Mouse (Mus musculus): ENCODE measurements at regions not wholly inside any gene's neighbourhood (a gene's known extent, or its start where the extent isn't known, plus 50 kb on each side); places are given as distances from the start of the nearest gene placed in this dataset.

DNA sequence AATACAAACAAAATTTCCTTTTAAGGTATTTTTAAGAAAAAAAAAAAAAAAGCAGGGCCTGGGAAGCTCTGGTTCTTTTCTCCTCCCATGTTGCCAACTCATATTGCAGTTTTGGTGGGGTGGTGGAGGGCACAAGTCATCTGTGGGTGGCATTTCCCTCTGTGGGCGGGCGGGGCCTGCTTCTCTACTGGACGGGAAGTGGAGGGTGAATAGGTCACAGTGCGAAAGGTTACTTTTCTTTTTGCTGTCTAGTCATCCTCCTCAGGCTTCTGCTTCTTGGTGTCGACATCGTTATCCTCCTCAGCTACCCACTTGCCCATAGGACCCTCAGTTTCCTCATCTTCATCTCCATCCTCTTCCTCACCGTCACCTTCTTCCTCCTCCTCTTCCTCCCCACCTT lies 55.3 kb upstream of the Plcb1 start:
- no peak for DNase-seq (ENCODE audit: low spot score in 2 of 2)

DNA sequence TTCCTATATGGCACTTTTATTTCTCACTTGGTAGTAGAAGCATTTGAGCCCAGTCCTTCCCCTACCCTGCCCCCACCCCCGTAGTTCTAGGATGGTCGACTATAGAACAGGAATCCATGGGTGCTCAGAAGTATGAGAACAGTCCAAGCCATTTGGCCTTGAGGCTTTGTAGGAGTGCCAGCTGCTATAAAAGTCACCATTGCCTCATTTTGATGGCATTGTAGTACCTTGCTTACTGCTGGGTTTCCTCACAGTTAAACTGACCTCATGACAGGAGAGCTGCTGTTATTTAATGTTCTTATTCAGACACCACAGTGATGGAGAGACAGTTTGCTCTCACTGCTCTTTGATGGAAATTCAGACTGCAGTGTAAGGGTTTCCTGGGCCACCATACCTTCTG lies 59.2 kb upstream of the Plcb1 start:
- no peak for DNase-seq (ENCODE audit: low spot score in 2 of 2)

DNA sequence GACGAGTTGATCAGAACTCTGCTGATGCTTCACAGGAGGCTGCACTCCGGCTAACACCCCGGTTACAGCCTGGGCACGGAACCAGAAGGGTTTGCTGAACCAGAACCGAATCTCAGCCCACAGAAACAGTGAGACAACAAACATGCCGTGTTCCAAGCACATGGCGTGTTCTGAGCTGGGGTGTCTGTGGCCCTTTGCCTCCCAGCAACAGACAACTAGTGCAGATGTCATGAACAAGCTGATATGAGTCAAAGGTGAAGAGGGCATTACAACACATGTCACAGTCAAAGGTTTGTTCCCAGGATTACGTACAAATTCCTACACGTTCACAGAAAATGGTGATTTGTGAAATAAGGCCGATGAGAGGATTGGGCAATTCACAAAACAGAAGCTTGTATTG lies 61.8 kb upstream of the Plcb1 start:
- DNase-seq (ENCODE audit: low spot score in 2 of 2) = peak in 1 of 2 experiments; percentile 1

DNA sequence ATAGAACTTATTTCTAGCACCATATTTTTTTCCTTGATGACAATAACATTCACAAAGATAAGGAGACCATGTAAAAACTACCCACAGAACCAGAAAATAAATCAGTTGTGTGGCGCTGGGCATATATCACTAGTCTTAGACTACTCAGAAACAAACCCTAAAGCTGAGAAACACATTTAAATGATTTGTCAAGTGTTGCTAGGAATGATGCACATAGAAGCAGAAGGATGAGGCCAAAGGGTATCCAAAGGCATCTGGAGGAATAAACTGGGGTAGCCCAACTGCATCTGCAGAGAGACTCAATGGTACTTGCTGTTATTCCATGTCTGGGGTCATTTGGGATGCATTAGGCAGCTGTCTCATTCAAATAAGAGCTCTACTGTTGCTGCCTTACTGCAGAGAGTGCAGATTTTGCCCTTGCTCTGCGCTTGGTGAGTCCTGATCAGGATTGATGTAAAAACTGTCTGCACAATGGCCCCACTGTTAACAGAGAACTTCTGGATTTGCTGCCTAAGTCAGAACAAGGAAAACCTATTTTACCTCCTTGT lies 68.0 kb upstream of the Plcb1 start:
- DNase-seq (ENCODE audit: low spot score in 2 of 2) = no peak

DNA sequence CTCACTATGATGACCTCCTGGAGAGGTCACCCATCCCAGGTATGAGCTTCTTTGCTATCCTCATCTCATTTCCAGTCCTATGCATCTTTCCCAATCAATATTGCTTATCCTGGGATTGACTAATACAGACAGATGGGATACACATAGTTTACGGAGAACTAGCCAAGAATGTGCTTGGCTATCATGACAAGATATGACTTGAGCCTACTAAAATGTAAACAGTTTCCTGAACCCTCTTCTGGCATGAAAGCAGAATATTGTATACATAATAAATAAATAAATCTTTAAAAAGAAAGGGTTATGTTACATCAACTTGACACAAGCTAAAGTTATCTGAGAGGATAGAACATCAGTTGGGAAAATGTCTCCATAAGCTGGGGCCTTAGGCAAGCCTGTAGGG lies 69.3 kb upstream of the Plcb1 start:
- no peak for DNase-seq (ENCODE audit: low spot score in 2 of 2)

DNA sequence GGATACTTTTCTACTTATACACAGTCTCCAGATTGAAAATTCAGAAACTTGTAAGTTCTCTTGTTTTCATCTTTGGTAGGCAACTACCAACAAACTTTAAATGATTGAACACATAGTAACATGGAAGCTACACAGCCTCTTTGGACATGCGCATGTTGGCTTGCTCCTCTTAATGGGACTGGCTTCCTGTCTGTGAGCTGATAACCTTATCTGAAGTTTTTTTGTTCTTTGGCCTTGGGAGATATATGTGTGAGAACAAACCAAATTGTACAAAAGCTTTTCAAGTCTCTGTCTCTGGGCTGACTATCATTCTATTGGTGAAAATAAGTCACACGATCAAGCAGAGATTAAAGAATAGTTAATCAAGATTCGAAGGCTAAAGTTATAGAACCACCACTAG lies 70.1 kb upstream of the Tmx4 start:
- DNase-seq (ENCODE audit: low spot score in 2 of 2) = no peak

DNA sequence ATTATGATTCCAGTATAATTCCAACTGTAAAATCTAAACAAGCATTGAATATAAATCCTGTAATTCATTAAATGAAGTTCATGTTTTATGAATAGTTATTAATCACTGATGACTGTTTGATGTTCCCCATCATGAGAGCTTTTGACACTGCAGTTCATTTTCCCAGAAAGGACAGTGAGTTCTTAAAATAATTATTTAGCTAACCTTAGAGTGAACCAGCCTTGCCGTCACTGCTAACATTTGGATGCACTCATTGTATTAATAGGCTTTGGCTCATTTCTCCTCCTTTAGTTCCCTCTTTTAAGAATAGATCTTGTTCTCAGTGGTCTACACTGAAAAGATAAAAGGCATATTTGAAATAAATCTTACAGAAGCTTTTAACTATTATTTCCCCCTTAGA lies 64.8 kb upstream of the Tmx4 start:
- DNase-seq (ENCODE audit: low spot score in 2 of 2) = no peak

DNA sequence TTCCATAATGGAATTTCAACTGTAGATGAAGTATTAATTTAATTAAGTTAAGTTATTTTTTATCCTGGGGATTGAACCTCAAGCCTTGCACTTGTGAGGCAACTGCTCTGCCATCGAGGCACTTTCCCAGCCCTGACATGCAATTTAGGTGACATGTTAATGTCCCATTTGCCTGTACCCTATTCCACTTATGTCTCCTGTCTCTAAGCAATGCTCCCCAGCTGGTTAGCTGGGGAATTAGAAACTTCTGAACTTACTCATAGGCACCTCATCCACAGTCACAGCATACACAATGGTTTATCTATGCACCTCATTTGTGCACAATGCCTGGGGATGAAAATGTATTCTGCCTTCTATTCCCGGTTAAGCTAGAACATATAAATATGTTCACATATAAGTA lies 59.1 kb upstream of the Tmx4 start:
- DNase-seq (ENCODE audit: low spot score in 2 of 2) = no peak

DNA sequence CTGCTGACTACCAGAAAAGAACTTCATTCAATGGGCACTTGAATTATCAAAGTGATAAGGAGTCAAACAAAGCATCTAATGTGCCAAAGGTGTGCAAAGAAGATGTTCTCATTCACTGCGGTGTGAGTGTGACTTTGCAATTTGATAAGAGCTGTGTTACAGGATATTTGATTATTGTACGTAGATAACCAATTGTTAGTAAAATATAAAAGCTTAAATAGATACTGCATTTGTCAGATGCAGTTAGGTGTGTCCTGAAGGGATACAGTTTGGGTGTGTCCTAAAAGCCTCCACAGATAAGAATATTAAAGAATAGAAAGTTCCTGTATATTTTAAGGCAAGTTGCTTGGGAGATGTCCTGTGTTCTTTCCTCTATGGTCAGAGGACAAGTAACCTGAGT lies 53.5 kb upstream of the Tmx4 start:
- DNase-seq (ENCODE audit: low spot score in 2 of 2) = no peak

DNA sequence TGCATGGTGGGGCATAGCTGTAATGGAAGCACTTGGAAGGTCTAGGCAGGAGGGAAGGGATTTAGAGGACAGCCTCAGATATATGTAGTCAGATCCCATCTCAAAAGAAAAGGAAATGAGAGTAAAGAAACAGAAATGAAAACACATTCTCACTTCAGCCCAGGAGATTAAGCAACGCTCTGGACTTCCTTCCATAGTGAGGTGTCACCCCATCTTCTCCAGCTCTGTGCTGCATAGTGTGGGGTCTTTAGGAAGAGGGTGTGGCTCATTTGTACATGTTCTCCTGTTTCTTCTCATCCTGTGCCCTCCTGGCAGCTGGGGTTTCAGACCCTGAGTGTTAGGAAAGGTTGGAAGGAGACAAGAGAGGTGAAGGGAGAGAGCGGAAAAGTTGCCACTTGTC lies 52.4 kb upstream of the Tmx4 start:
- no peak for DNase-seq (ENCODE audit: low spot score in 2 of 2)
